Mouse (Mus musculus): ENCODE data around the gene Hbb-bh2. TPM values are rescaled to one million over a fixed set of nuclear protein-coding genes. Genes with fewer than 3 reads are reported as not detected.

Hbb-bh2 gene
- not detected in 2 replicates for polyA plus RNA-seq (2015; fragmentation: Nextera tagmentation; extraction: Ambion mirVana)

DNA sequence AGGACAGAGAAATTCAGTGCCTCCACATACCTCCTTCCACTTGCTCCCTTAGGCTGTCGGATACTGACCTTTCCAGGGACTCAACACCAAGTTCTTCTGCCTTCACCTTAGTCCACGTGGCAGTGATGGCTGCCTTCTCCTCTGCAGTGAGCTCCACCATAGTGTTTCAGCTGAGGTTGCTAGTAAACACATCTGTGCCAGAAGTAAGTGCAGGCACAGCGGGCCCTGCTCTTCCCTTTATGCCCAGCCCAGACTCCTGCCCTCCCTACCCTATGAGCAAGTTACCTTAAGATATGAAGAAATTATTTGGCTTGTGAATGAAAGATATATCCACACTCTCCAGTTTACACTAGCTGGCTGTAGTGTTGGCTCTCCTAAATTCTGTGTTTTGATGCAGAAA is at the start of gene Hbb-bh2:
TSS of gene Hbb-bh2 (minus strand) at position 253 of the 400 bp plus-strand sequence.
- 65% methylated on average over 3 of the region's 3 CpGs for WGBS
- H3K27me3 ChIP-seq = no peaks in the 10 kb centered on the region
- H3K4me2 ChIP-seq = no peak within 1 kb of the TSS
- no peak within 1 kb of the TSS for H3K27ac ChIP-seq (replicated peaks)
- H3K9me3 ChIP-seq = no peaks in the 10 kb centered on the region
- ATAC-seq (ENCODE audit: low read depth) = no peak
- H3K4me3 ChIP-seq = no peak within 1 kb of the TSS
- H3K4me1 ChIP-seq (replicated peaks) = no peaks in the 10 kb centered on the region
- H3K9ac ChIP-seq = no peak within 1 kb of the TSS
- H3K36me3 ChIP-seq = no peaks in the 10 kb centered on the region

DNA sequence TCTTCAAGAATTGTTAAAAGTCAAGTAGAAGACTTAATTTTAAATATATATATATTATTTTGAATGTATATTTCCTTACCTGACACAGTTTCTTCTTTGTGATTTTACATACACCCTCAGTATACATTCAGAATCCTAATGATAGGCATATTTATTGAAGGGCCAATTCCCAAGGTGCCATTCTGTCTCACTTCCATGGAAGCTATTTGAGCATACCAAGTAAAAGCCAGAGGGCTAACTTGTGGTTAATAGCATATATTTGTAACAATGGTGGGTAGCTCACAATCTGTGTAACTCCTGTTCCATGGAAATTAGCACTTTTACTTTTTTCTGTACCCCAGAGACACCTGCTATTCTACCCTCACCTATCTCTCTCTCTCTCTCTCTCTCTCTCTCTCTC is 45.8 kb upstream of the Hbb-bh2 start, which contains the start of gene Olfr66:
TSS of gene Olfr66 (minus strand) at position 101 of the 400 bp plus-strand sequence.
- H3K27me3 ChIP-seq = no peaks in the 10 kb centered on the region
- ATAC-seq (ENCODE audit: low read depth) = no peak
- no peaks in the 10 kb centered on the region for H3K4me1 ChIP-seq (replicated peaks)
- no peak within 1 kb of the TSS for H3K4me2 ChIP-seq
- no peaks in the 10 kb centered on the region for H3K36me3 ChIP-seq
- no peak within 1 kb of the TSS for H3K9ac ChIP-seq
- no peak within 1 kb of the TSS for H3K27ac ChIP-seq (replicated peaks)
- H3K4me3 ChIP-seq = no peak within 1 kb of the TSS
- no peaks in the 10 kb centered on the region for H3K9me3 ChIP-seq

DNA sequence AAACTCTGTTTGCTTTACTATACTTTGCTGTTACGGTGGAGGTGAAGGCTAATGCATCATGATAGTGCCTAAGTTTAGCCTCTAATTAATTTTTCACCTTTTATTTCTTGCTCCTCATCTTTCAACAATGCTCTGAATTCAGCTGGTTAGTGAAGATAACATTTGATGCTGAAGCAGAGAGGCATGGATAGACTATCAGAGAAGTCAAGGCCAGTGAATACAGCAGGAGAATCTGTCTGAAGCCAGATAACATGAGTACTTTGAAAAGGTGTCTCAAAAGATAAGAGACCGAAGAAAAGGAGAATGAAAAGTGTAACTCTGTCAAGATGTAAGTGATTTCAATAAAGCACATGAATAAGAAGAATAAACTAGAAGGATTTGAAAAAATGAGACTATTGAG is 36.8 kb upstream of the Hbb-bh2 start:
- Histone ChIP-seq H3K36me3 (no peaks in the 10 kb centered on the region), H3K4me1 (replicated peaks) (no peaks in the 10 kb centered on the region), H3K4me3 (no peak overlapping the region), H3K4me2 (no peak overlapping the region), H3K9ac (no peak overlapping the region), H3K9me3 (no peaks in the 10 kb centered on the region), H3K27ac (replicated peaks) (no peak overlapping the region), H3K27me3 (no peaks in the 10 kb centered on the region)
- WGBS = 91% methylated on average over 2 of the region's 2 CpGs
- ATAC-seq (ENCODE audit: low read depth) = no peak

DNA sequence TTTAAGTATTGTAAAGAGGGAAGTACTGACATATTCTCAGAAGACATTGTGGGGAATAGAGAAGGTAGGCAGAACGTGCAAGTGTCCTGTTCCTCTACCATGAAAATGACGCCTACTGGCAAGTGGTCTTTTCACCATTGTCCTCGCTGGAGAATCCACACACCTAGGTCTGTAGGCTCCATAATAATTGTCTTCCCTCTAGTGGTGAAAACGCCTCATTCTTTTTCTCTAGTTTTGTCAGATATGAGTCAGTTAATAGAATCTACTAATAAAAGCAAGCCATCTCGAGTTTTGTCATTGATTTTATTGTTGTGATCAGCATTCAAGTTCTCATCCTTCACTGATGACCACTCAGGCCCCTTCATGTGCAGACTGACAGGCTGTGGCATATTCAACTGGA is 34.1 kb upstream of the Hbb-bh2 start:
- Histone ChIP-seq H3K4me1 (replicated peaks) (no peaks in the 10 kb centered on the region), H3K27ac (replicated peaks) (no peak overlapping the region), H3K4me2 (no peak overlapping the region), H3K27me3 (no peaks in the 10 kb centered on the region), H3K4me3 (no peak overlapping the region), H3K9me3 (no peaks in the 10 kb centered on the region), H3K36me3 (no peaks in the 10 kb centered on the region), H3K9ac (no peak overlapping the region)
- WGBS = 58% methylated on average over 5 of the region's 5 CpGs
- no peak for ATAC-seq (ENCODE audit: low read depth)

DNA sequence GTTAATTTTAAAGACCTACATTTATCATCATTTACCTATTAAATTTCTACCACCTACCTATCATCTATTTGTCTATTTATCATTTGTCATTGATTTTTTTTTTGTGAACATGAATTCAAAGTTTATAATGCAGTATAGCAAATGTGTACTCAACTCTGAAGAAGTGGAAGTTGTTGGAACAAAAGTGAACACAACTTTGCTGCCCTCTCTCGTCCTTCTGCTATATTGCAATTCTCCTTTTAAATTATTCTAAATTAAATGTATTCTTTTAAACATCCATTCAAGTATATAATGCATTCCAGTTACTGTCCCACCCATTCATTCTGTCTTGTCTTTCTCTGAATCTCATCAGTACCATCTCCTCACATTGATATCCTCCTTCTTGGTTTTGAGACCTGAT is 32.7 kb upstream of the Hbb-bh2 start:
- 12% methylated on average over 1 of the region's 1 CpGs for WGBS
- Histone ChIP-seq H3K9ac (no peak overlapping the region), H3K36me3 (no peaks in the 10 kb centered on the region), H3K27ac (replicated peaks) (no peak overlapping the region), H3K27me3 (no peaks in the 10 kb centered on the region), H3K4me3 (no peak overlapping the region), H3K4me1 (replicated peaks) (no peaks in the 10 kb centered on the region), H3K4me2 (no peak overlapping the region), H3K9me3 (no peaks in the 10 kb centered on the region)
- ATAC-seq (ENCODE audit: low read depth) = no peak

DNA sequence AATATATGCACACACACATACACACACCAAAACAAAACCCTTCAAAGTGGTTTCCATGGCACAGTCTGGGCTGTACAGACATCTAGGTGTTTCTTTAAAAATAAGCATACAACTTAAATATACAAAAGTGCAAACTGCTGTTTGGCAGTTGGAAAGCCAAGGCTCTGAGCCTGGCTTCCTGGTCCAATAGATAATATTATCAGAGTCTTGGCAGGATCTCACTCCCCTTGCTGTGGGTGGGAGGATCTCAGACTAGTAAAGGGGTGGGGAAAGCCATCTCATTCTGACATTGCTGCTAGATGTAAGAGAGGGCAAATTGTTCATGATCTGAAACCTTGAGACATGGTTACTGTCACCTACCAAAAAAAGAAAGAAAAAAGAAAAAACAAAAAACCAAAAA is 30.3 kb upstream of the Hbb-bh2 start:
- Histone ChIP-seq H3K36me3 (no peaks in the 10 kb centered on the region), H3K27ac (replicated peaks) (no peak overlapping the region), H3K4me2 (no peak overlapping the region), H3K27me3 (no peaks in the 10 kb centered on the region), H3K9me3 (no peaks in the 10 kb centered on the region), H3K9ac (no peak overlapping the region), H3K4me1 (replicated peaks) (no peaks in the 10 kb centered on the region), H3K4me3 (no peak overlapping the region)
- ATAC-seq (ENCODE audit: low read depth) = no peak

DNA sequence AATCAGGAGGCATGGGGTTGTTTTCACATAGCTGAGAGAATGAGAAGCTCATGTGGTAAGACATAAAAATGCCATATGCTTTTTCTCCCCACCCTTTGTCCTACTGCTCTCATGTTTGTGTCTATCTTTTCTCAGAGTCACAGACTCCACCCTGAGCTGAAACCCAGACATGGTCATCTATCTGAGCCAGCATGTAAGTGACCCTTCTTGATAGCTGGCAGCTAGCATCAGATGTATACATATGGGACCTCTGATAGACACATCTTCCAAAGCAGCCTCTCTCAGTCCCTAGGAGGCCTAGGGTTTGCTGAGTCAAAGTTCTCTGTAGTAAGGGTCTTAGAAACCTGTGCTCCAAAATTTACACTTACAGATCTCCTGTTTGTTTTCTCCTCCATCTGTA is 25.4 kb upstream of the Hbb-bh2 start:
- Histone ChIP-seq H3K9ac (no peak overlapping the region), H3K9me3 (no peaks in the 10 kb centered on the region)

DNA sequence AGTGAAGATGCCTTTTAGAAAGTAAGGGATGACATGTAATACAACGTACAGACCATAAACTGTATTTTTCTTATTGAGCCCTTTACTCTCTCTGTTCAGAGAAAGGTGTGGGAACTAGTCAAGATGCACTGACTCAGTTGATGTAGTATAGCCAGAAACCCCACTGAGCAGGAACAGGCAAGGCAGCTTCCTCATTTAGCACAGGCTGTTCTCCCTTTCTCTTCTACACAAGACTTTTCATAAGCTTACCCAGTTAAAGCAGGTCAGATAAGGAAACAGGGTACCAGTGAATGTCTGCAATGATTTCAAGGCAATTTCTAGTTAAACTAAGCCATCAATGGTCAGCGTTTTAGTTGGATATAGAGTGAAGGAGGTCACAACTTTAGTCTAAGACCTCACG is 21.2 kb upstream of the Hbb-bh2 start:
- H3K27me3 ChIP-seq = no peaks in the 10 kb centered on the region
- no peak overlapping the region for H3K4me3 ChIP-seq
- H3K27ac ChIP-seq (replicated peaks) = no peak overlapping the region
- H3K36me3 ChIP-seq = no peaks in the 10 kb centered on the region
- 91% methylated on average over 3 of the region's 3 CpGs for WGBS
- H3K4me2 ChIP-seq = no peak overlapping the region
- no peaks in the 10 kb centered on the region for H3K9me3 ChIP-seq
- ATAC-seq (ENCODE audit: low read depth) = no peak
- no peaks in the 10 kb centered on the region for H3K4me1 ChIP-seq (replicated peaks)
- H3K9ac ChIP-seq = no peak overlapping the region

More for the DNA sequence above, 25.4 kb upstream of the Hbb-bh2 start:
- Histone ChIP-seq H3K4me1 (replicated peaks) (no peaks in the 10 kb centered on the region), H3K36me3 (no peaks in the 10 kb centered on the region), H3K4me3 (no peak overlapping the region), H3K27me3 (no peaks in the 10 kb centered on the region), H3K4me2 (no peak overlapping the region), H3K27ac (replicated peaks) (no peak overlapping the region)
- no peak for ATAC-seq (ENCODE audit: low read depth)

DNA sequence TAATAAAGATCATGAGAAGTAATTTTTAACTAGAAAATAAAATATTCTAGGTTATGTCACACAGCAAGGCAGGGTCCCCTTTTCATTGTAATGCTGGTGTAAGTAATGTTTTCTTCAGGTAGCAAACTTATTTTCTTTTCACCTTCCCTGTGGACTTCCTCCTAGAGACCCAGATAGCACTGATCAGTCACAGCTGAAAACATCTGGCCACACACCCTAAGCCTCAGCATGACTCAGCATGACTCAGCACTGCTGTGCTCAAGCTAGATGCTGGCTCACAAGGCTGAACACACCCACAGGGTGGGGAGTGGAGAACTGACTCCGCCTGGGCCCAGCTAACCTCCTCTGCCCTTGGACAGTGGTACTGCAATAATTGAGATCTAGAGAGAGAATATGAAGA is 20.5 kb upstream of the Hbb-bh2 start:
- ATAC-seq (ENCODE audit: low read depth) = no peak
- no peaks in the 10 kb centered on the region for H3K4me1 ChIP-seq (replicated peaks)
- WGBS = 59% methylated on average over 1 of the region's 1 CpGs
- no peak overlapping the region for H3K4me3 ChIP-seq
- no peaks in the 10 kb centered on the region for H3K27me3 ChIP-seq
- H3K36me3 ChIP-seq = no peaks in the 10 kb centered on the region
- no peak overlapping the region for H3K27ac ChIP-seq (replicated peaks)
- no peak overlapping the region for H3K9ac ChIP-seq
- no peaks in the 10 kb centered on the region for H3K9me3 ChIP-seq
- H3K4me2 ChIP-seq = no peak overlapping the region

DNA sequence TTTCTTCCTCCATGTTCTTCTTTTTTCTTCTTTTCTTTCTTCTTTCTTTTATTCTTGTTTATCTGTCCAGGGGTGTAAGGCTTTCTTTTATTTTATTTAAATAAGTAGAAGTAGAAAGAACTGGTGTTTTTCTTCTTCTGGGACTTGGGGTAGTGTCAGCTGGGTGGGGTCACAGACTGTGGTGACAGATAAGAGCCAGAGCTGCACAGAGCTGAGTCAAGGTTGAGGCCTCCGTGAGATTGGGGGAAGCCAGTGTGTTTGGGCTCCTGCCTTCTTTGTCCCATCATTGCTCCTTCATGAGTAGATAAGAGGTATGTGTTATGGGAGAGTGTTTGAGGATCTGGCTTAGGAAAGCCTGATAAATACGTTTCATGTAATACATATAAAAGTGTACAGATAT is 18.8 kb upstream of the Hbb-bh2 start:
- Histone ChIP-seq H3K4me2 (no peak overlapping the region), H3K4me1 (replicated peaks) (no peaks in the 10 kb centered on the region)
- WGBS = 78% methylated on average over 2 of the region's 2 CpGs

DNA sequence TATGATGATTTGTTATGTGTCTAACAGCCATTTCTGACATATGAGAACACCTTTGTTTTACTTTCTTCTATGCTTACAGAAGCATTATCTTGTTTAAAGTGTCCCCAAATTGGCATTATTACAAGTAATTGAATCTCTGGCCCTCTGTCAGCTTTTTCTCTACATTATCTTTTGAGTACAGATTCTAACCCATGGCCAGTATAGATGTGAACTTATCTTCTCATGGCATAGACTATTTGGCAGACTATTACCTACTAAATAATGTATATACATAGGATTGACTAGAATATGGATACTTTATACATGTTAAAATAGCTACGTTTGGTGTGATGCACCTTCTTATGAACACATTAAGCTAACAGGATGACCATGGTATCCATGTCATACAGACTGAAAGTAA is 14.3 kb upstream of the Hbb-bh2 start:
- no peaks in the 10 kb centered on the region for H3K4me1 ChIP-seq (replicated peaks)
- 78% methylated on average over 1 of the region's 1 CpGs for WGBS
- H3K27me3 ChIP-seq = no peaks in the 10 kb centered on the region
- ATAC-seq (ENCODE audit: low read depth) = no peak
- no peak overlapping the region for H3K9ac ChIP-seq
- H3K4me2 ChIP-seq = no peak overlapping the region
- no peak overlapping the region for H3K27ac ChIP-seq (replicated peaks)
- H3K36me3 ChIP-seq = no peaks in the 10 kb centered on the region
- no peaks in the 10 kb centered on the region for H3K9me3 ChIP-seq
- no peak overlapping the region for H3K4me3 ChIP-seq

More for the DNA sequence above, 18.8 kb upstream of the Hbb-bh2 start:
- H3K4me3 ChIP-seq = no peak overlapping the region
- no peaks in the 10 kb centered on the region for H3K9me3 ChIP-seq
- H3K9ac ChIP-seq = no peak overlapping the region
- H3K27me3 ChIP-seq = no peaks in the 10 kb centered on the region
- H3K36me3 ChIP-seq = no peaks in the 10 kb centered on the region
- no peak for ATAC-seq (ENCODE audit: low read depth)
- H3K27ac ChIP-seq (replicated peaks) = no peak overlapping the region

DNA sequence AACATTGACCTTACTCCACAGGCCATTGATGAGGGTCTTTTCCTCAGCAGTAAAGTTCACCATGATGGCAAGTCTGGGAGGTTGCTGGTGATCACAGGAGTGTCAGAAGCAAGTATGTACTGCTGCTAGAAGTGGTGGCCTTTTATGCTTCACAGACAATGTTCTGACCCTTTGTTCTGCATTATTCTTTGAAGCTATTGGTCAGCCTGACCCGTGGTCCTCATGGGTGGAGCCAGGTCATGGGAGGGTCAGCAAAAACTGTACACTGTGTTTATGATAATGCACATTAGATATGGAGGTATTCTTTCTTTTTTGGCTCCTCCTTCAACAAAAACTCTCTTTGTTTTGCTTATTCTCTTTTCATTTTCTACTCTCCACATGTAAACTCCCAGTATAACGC is 12.8 kb upstream of the Hbb-bh2 start, which contains the start of gene Hbb-y:
TSS of gene Hbb-y (minus strand) at position 127 of the 400 bp plus-strand sequence.
- H3K27ac ChIP-seq (replicated peaks) = no peak within 1 kb of the TSS
- WGBS = 76% methylated on average over 2 of the region's 2 CpGs
- no peaks in the 10 kb centered on the region for H3K36me3 ChIP-seq
- H3K4me2 ChIP-seq = no peak within 1 kb of the TSS
- H3K9ac ChIP-seq = no peak within 1 kb of the TSS
- no peaks in the 10 kb centered on the region for H3K4me1 ChIP-seq (replicated peaks)
- H3K9me3 ChIP-seq = no peaks in the 10 kb centered on the region
- H3K4me3 ChIP-seq = no peak within 1 kb of the TSS
- H3K27me3 ChIP-seq = no peaks in the 10 kb centered on the region
- no peak for ATAC-seq (ENCODE audit: low read depth)

DNA sequence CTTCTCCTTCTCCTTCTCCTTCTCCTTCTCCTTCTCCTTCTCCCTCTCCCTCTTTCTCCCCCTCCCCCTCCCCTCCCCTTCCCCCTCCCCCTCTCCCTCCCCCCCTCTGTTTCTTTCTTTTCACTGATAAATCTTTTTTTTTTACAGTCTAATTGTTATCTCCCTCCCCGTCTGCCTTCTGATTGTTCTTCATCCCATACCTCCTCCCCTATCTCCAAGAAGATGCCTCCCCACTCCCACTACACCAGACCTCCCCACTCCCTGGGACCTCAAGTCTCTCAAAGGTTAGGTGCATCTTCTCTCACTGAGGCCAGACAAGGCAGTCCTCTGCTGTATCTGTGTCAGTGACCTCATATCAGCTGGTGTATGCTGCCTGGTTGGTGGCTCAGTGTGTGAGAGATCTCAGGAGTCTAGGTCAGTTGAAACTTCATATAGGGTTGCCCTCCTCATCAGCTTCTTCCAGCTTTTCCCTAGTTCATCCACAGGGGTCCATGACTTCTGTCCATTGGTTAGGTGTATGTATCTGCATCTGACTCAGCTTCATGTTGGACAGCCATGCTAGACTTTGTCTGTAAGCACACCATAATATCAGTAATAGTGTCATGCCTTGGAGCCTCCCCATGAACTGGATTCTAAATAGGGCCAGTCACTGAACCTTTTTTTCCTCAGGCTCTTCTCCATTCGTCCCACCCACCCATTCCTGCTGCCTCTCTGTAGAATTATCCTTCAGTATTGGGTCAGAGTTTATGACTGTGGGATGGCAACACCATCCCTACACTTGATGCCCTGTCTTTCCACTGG is 4.4 kb upstream of the Hbb-bh2 start:
- no peaks in the 10 kb centered on the region for H3K36me3 ChIP-seq
- H3K27ac ChIP-seq (replicated peaks) = no peak overlapping the region
- H3K27me3 ChIP-seq = no peaks in the 10 kb centered on the region
- H3K4me1 ChIP-seq (replicated peaks) = no peaks in the 10 kb centered on the region
- H3K9me3 ChIP-seq = no peaks in the 10 kb centered on the region
- 74% methylated on average over 2 of the region's 2 CpGs for WGBS
- no peak overlapping the region for H3K4me3 ChIP-seq
- no peak overlapping the region for H3K4me2 ChIP-seq
- H3K9ac ChIP-seq = no peak overlapping the region
- no peak for ATAC-seq (ENCODE audit: low read depth)

Measured in neural tube, embryonic 13.5 days (tissue).